ENCODE assay signal across 8 mouse cellular contexts in genomic region chr12:69538362-69538950, GRCm38 (mm10). TPM values are rescaled to one million over a fixed set of nuclear protein-coding genes. Genes with fewer than 3 reads are reported as not detected.
DNase-seq lines count a peak whose midpoint lies in the region; ATAC-seq and TF ChIP-seq lines count a peak whose summit lies in the region.

No protein-coding gene starts in this region.

- H3K4me1 ChIP-seq in spleen, adult 2 months (ENCODE audit: control insufficient read depth, insufficient read depth, insufficient read length): peaks cover 41% of the 10 kb centered on the region; the same call in 1 of the 2 replicates
- H3K4me1 ChIP-seq in forebrain, embryonic 14.5 days (ENCODE audit: control insufficient read depth, insufficient read depth, low read length): peaks cover 7% of the 10 kb centered on the region; the same call in 1 of the 2 replicates
- peaks cover 28% of the 10 kb centered on the region for H3K4me1 ChIP-seq in limb, embryonic 10.5 days
- peaks cover 37% of the 10 kb centered on the region for H3K4me1 ChIP-seq in neural tube, embryonic 15.5 days

- H3K27ac ChIP-seq in spleen, adult 2 months (ENCODE audit: insufficient read depth, low read length): peak overlapping the region; percentile 91
- H3K27ac ChIP-seq in forebrain, embryonic 14.5 days (ENCODE audit: low read depth, low read length): peak overlapping the region; percentile 27; the same call in 1 of the 2 replicates
- H3K27ac ChIP-seq in limb, embryonic 10.5 days: peak overlapping the region; percentile 80
- H3K27ac ChIP-seq in neural tube, embryonic 15.5 days (replicated peaks): peak overlapping the region; percentile 78

- DNase-seq in spleen, adult 2 months (ENCODE audit: low read depth in 1 of 2, low spot score in 2 of 2): peak in 1 of 2 experiments; percentile 32
- no peak for DNase-seq in spleen, adult 12 weeks (ENCODE audit: low spot score)
- DNase-seq in forebrain, embryonic 14.5 days (ENCODE audit: low spot score): no peak
- no peak for DNase-seq in limb, embryonic 10.5 days (ENCODE audit: low spot score)
- DNase-seq in urinary bladder, adult 2 months (ENCODE audit: low spot score): no peak
- no peak for DNase-seq in adrenal gland, adult 2 months

- H3K36me3 ChIP-seq in spleen, adult 2 months (ENCODE audit: control insufficient read depth, insufficient read depth, low read length): no peaks in the 10 kb centered on the region
- H3K36me3 ChIP-seq in forebrain, embryonic 14.5 days (ENCODE audit: control insufficient read depth, insufficient read depth, low read length): no peaks in the 10 kb centered on the region
- H3K36me3 ChIP-seq in limb, embryonic 10.5 days: no peaks in the 10 kb centered on the region
- no peaks in the 10 kb centered on the region for H3K36me3 ChIP-seq in neural tube, embryonic 15.5 days

- no peaks in the 10 kb centered on the region for H3K27me3 ChIP-seq in spleen, adult 2 months (ENCODE audit: control insufficient read depth, insufficient read depth, low read length)
- no peaks in the 10 kb centered on the region for H3K27me3 ChIP-seq in forebrain, embryonic 14.5 days (replicated peaks; ENCODE audit: control insufficient read depth, insufficient read depth, low read length)
- H3K27me3 ChIP-seq in limb, embryonic 10.5 days (ENCODE audit: low read depth, poor library complexity, severe bottlenecking): no peaks in the 10 kb centered on the region
- no peaks in the 10 kb centered on the region for H3K27me3 ChIP-seq in neural tube, embryonic 15.5 days (replicated peaks)

- no peak for ATAC-seq in forebrain, embryonic 14.5 days
- no peak for ATAC-seq in neural tube, embryonic 15.5 days (ENCODE audit: low FRiP score)
- no peak for ATAC-seq in cerebellum, adult (ENCODE audit: insufficient number of reproducible peaks, low FRiP score, low TSS enrichment)

- no peak overlapping the region for H3K4me3 ChIP-seq in spleen, adult 2 months (ENCODE audit: extremely low read depth, insufficient read depth, insufficient read length)
- no peak overlapping the region for H3K4me3 ChIP-seq in forebrain, embryonic 14.5 days (ENCODE audit: low read depth, low read length)
- no peak overlapping the region for H3K4me3 ChIP-seq in limb, embryonic 10.5 days
- no peak overlapping the region for H3K4me3 ChIP-seq in neural tube, embryonic 15.5 days (replicated peaks)

- TF ChIP-seq POLR2A in spleen, adult 2 months (IDR thresholded peaks at IDR 0.05; ENCODE audit: low read depth, low read length): no peak

- no peak overlapping the region for H3K9ac ChIP-seq in forebrain, embryonic 14.5 days (ENCODE audit: low read length)
- no peak overlapping the region for H3K9ac ChIP-seq in neural tube, embryonic 15.5 days (replicated peaks)

- TF ChIP-seq CTCF in spleen, adult 2 months (IDR thresholded peaks at IDR 0.05; ENCODE audit: extremely low read depth, insufficient read depth, insufficient read length, insufficient replicate concordance): no peak

- WGBS in spleen, adult 2 months: 18% methylated on average over 4 of the region's 4 CpGs
- 79% methylated on average over 4 of the region's 4 CpGs for WGBS in forebrain, embryonic 14.5 days
- 54% methylated on average over 4 of the region's 4 CpGs for WGBS in limb, embryonic 10.5 days
- WGBS in neural tube, embryonic 15.5 days: 66% methylated on average over 4 of the region's 4 CpGs

- no peaks in the 10 kb centered on the region for H3K9me3 ChIP-seq in forebrain, embryonic 14.5 days (replicated peaks; ENCODE audit: control insufficient read depth, low read length)
- H3K9me3 ChIP-seq in limb, embryonic 10.5 days (replicated peaks): no peaks in the 10 kb centered on the region
- H3K9me3 ChIP-seq in neural tube, embryonic 15.5 days (replicated peaks): no peaks in the 10 kb centered on the region

- H3K4me2 ChIP-seq in forebrain, embryonic 14.5 days (ENCODE audit: low read length): no peak overlapping the region
- H3K4me2 ChIP-seq in neural tube, embryonic 15.5 days: no peak overlapping the region

RNA-seq across cellular contexts. Expression of gene Vcpkmt, which starts 44.4 kb away (rescaled TPM):
- 5.9 and 10.3 TPM in 2 replicates for polyA plus RNA-seq in spleen, adult 2 months (2012; rRNA removed)
- polyA plus RNA-seq in forebrain, embryonic 14.5 days (2014; fragmentation: Nextera tagmentation; extraction: Ambion mirVana): 24.7 and 27.9 TPM in 2 replicates
- 37.0 and 40.3 TPM in 2 replicates for polyA plus RNA-seq in limb, embryonic 10.5 days (2016; fragmentation: Nextera tagmentation; extraction: Ambion mirVana)
- polyA plus RNA-seq in neural tube, embryonic 15.5 days (2015; fragmentation: Nextera tagmentation; extraction: Ambion mirVana): 28.8 and 30.5 TPM in 2 replicates
- polyA plus RNA-seq in urinary bladder, adult 2 months (2012; rRNA removed): 9.4 and 9.8 TPM in 2 replicates
- 10 to 100 TPM; 12.4 to 15.2 TPM for total RNA-seq in adrenal gland, adult 2 months (2021)
- polyA plus RNA-seq in adrenal gland, adult 2 months (2012; rRNA removed): 6.1 and 7.4 TPM in 2 replicates

Comparison
In these comparisons a context has a peak if more than half of its experiments do, and no peak if none do; other contexts are left out.
1. H3K27ac ChIP-seq: peak in every context shown above with its lines; median percentile 91 in spleen, adult 2 months; 80 in limb, embryonic 10.5 days; 78 in neural tube, embryonic 15.5 days; 27 in forebrain, embryonic 14.5 days.